Mouse (Mus musculus) heart, embryonic 11.5 days (tissue): ENCODE results near the gene Apol9a. TPM values are rescaled to one million over a fixed set of nuclear protein-coding genes. Genes with fewer than 3 reads are reported as not detected.

Experiments
- ATAC-seq: fragments of 200-750 bp; cut with Nextera tagmentation; replicated peaks from 2 replicates; pipeline ENCODE4 v1.8.0; 2017; ENCODE audit warnings: moderate library complexity; ENCODE audit not compliant: insufficient number of reproducible peaks, low FRiP score, low TSS enrichment
- H3K27ac ChIP-seq: fragments of 300-500 bp; sonication (generic); 2 replicates; pipeline ENCODE4 v1.5.1; 2014; ENCODE audit warnings: mild to moderate bottlenecking, low read depth, low read length
- H3K27me3 ChIP-seq: fragments of 300-500 bp; sonication (generic); 2 replicates; pipeline ENCODE4 v1.6.1; 2014; ENCODE audit warnings: mild to moderate bottlenecking, low read length, mixed read lengths; ENCODE audit not compliant: control insufficient read depth, insufficient read depth
- H3K36me3 ChIP-seq: fragments of 300-500 bp; sonication (generic); 2 replicates; pipeline ENCODE4 v1.6.1; 2014; ENCODE audit warnings: mild to moderate bottlenecking, low read length, moderate library complexity, mixed read lengths; ENCODE audit not compliant: control insufficient read depth, insufficient read depth
- H3K4me1 ChIP-seq: fragments of 300-500 bp; sonication (generic); 2 replicates; pipeline ENCODE4 v1.6.1; 2014; ENCODE audit warnings: low read length; ENCODE audit not compliant: control insufficient read depth, insufficient read depth
- H3K4me2 ChIP-seq: fragments of 300-500 bp; sonication (generic); 2 replicates; pipeline ENCODE4 v1.6.1; 2014; ENCODE audit warnings: mild to moderate bottlenecking, moderate library complexity
- H3K4me3 ChIP-seq: fragments of 300-500 bp; sonication (generic); 2 replicates; pipeline ENCODE4 v1.5.1; 2014; ENCODE audit warnings: low read depth, low read length
- H3K9ac ChIP-seq: fragments of 300-500 bp; sonication (generic); 2 replicates; pipeline ENCODE4 v1.6.1; 2014; ENCODE audit warnings: mild to moderate bottlenecking, low read depth, low read length, moderate library complexity
- H3K9me3 ChIP-seq: fragments of 300-500 bp; sonication (generic); replicated peaks from 2 replicates; pipeline ENCODE4 v1.6.1; 2016; ENCODE audit warnings: low read length; ENCODE audit not compliant: control insufficient read depth
- WGBS: fragments of 180-500 bp; shearing (Covaris S2); extraction: QIAGEN DNeasy Blood & Tissue Kit; methylation state at CpG from one replicate; pipeline ENCODE4 v1.1.7; 2014; ENCODE audit not compliant: insufficient replicate concordance; 5-methylcytosine and 5-hydroxymethylcytosine counted together
- polyA plus RNA-seq: library from polyadenylated mRNA; unstranded; fragments of >200 nt; fragmentation: Nextera tagmentation; extraction: Ambion mirVana; gene quantifications from 2 replicates; pipeline ENCODE4 v1.2.1, GENCODE M21; 2014

Gene Apol9a
- polyA plus RNA-seq, 1 experiment from 2014 or later = 0.52 TPM

DNA sequence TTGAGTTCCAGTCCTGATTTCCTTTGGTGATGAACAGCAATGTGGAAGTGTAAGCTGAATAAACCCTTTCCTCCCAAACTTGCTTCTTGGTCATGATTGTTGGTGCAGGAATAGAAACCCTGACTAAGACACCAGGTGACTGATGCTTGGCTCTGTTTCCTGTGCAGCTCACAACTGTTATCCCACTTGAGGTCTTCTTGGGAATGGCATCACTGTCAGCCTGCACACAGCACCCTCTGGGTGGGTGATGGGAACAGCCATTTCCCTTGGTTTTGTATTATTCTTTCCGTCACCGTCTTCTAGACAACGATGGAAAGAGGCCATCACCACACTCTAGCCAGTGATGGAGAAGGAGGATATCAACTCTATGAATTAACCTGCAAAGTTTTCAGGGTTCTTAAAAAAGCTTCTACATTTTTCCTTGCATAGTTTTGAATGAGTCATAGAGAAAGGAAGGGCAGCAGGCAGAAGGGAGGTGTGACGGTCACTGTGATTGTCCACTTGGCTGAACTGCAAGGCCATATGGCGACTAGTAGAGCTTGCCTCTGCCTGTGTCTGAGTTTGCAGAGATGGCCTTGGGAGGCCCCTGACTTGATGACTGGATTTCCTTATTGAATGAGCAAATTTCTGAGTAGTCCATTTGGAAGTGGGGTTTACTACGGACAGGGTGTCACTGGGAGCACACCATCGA is 26.4 kb downstream of the Apol9a start:
- Histone ChIP-seq H3K9ac (no peak overlapping the region), H3K9me3 (no peaks in the 10 kb centered on the region), H3K36me3 (no peaks in the 10 kb centered on the region), H3K27me3 (peaks cover 3% of the 10 kb centered on the region; the same call in 1 of the 2 replicates), H3K4me2 (no peak overlapping the region), H3K27ac (no peak overlapping the region), H3K4me3 (no peak overlapping the region), H3K4me1 (no peaks in the 10 kb centered on the region)
- ATAC-seq = no peak
- 76% methylated on average over 7 of the region's 7 CpGs for WGBS

DNA sequence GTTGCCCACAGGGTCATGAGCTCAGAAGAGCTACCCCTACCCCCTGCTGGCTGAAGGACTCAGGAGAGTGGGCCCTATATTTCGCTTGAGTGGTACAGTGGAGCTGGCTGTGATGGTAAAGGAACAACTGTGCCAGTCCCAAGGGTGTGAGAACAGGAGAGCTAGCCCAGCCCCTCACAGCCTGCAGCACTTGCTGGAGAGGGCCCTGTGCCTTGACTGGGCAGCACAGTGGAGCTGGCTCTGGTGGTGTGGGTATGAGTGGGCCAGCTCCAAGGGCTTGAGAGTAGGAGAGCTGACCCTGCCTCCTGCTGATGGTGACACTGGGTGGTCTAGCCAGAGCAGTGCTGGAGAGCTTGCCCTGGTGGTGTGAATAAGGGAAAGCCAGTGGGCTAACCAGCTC is 28.1 kb downstream of the Apol9a start:
- no peak overlapping the region for H3K27ac ChIP-seq
- H3K4me3 ChIP-seq = no peak overlapping the region
- no peaks in the 10 kb centered on the region for H3K4me1 ChIP-seq
- H3K9ac ChIP-seq = no peak overlapping the region
- 60% methylated on average over 1 of the region's 1 CpGs for WGBS
- H3K9me3 ChIP-seq = no peaks in the 10 kb centered on the region
- H3K36me3 ChIP-seq = no peaks in the 10 kb centered on the region
- no peak for ATAC-seq
- no peak overlapping the region for H3K4me2 ChIP-seq
- peaks cover 3% of the 10 kb centered on the region; the same call in 1 of the 2 replicates for H3K27me3 ChIP-seq

DNA sequence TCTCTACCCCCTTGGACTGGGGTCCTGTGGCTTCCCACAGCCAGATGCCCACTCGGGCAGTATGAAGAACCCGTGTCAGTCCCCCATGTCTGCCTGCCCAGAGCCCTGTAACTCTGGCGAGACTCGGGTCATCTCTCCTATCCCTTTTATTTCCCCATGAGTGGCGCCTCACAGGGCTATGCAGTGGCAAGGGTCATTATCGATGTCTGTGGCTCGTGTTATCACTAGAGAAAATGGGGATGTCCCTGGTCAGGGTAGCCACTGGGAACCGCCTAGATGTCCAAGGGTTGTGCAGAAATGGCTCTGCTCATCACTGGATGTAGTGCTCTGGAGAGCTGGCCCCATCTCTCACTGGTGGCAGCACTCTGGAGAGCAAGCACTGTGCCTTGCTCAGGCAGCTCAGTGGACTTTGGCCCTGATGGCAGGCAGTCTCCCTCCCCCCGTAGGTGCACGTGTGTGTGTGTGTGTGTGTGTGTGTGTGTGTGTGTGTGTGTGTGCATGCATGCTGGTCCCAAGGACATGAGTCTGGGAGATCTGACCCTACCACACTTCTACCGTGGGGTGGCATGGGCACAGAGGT is 28.6 kb downstream of the Apol9a start:
- H3K27me3 ChIP-seq = no peaks in the 10 kb centered on the region; the same call in 1 of the 2 replicates
- no peak for ATAC-seq
- no peaks in the 10 kb centered on the region for H3K9me3 ChIP-seq
- no peaks in the 10 kb centered on the region for H3K36me3 ChIP-seq
- no peak overlapping the region for H3K9ac ChIP-seq
- H3K4me3 ChIP-seq = no peak overlapping the region
- H3K4me1 ChIP-seq = no peaks in the 10 kb centered on the region
- H3K27ac ChIP-seq = no peak overlapping the region
- 75% methylated on average over 11 of the region's 11 CpGs for WGBS
- H3K4me2 ChIP-seq = no peak overlapping the region

DNA sequence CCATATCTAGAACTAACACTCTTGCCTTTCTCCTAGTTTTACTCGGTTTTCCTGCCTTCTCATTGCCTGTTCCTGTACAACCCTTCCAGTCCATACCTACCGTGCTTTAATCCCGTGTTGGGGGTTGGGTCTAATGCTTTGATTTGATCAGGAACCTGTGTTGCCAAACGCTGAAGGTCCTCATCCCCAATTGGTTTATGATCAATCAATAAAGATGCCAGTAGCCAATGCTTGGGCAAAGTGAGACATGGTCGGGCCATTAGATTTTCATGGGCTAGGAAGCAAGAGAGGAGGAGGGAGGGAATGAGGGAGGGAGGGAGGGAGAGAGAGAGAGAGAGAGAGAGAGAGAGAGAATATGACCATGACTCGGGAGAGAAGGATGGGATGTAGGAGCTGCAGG is 29.5 kb downstream of the Apol9a start:
- Histone ChIP-seq H3K4me2 (no peak overlapping the region), H3K36me3 (no peaks in the 10 kb centered on the region), H3K27me3 (no peaks in the 10 kb centered on the region; the same call in 1 of the 2 replicates), H3K27ac (no peak overlapping the region), H3K9ac (no peak overlapping the region), H3K4me1 (no peaks in the 10 kb centered on the region), H3K4me3 (no peak overlapping the region), H3K9me3 (no peaks in the 10 kb centered on the region)
- 78% methylated on average over 6 of the region's 6 CpGs for WGBS
- no peak for ATAC-seq

DNA sequence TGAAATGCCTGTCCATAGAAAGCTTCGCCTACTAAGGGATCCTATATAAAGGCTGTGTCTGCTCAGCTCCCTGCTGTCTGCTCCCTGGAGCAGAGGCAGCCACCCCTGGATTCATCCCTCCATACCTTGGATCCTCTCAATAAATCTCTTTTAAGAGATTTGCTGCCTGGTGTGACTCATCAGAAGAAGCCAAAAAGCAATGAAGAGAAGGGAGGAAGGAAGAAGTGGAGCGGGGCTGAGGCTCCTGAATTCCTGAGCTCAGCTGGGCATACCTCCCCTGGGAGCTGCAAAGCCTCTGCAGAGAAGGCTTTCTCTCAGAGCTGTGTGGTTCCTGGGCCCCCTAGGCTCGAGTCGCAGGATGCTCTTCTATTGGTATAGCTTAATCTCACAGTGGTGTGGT is 31.0 kb downstream of the Apol9a start:
- Histone ChIP-seq H3K9me3 (no peaks in the 10 kb centered on the region), H3K27ac (no peak overlapping the region), H3K36me3 (no peaks in the 10 kb centered on the region), H3K9ac (no peak overlapping the region), H3K27me3 (no peaks in the 10 kb centered on the region; the same call in 1 of the 2 replicates), H3K4me3 (no peak overlapping the region), H3K4me1 (no peaks in the 10 kb centered on the region), H3K4me2 (no peak overlapping the region)
- 28% methylated on average over 4 of the region's 4 CpGs for WGBS
- no peak for ATAC-seq

DNA sequence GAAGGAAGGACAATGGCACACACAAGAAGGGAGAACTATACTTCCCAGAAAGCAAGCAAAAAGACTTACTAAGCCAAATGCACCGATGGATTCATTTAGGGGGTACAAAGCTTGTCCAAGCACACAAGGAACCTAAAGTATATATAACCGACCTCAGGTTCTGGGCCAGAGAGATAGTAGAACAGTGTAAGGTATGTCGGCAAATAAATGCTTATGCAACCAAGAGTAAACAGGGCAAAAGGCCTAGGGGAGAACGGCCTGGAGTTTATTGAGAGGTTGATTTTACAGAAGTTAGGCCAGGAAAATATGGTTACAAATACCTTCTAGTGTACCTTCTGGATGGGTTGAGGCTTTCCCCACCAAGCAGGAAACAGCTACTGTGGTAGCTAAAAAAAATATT is 33.5 kb downstream of the Apol9a start:
- H3K4me3 ChIP-seq = no peak overlapping the region
- WGBS = 87% methylated on average over 4 of the region's 4 CpGs
- no peaks in the 10 kb centered on the region for H3K9me3 ChIP-seq
- H3K9ac ChIP-seq = no peak overlapping the region
- no peak overlapping the region for H3K4me2 ChIP-seq
- no peaks in the 10 kb centered on the region for H3K36me3 ChIP-seq
- H3K27ac ChIP-seq = no peak overlapping the region
- no peak for ATAC-seq
- no peaks in the 10 kb centered on the region; the same call in 1 of the 2 replicates for H3K27me3 ChIP-seq
- H3K4me1 ChIP-seq = no peaks in the 10 kb centered on the region

DNA sequence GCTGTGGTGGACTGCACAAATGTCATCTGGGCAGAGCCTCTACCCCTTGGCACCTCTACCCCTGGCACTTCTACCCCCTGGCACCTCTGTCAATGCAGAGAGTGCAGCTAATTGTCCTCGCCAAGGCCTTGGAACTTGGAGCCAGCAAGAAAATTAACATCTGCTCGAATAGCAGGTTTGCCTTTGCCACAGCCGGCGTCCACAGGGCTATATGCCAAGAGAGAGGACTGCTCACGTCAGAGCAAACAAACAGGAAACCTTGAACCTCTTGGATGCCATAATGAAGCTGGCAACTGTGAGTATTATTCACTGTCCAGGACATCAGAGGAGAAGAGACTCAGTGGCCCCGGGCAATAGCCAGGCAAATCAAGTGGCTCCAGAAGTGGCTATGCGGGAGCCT is 34.0 kb downstream of the Apol9a start:
- Histone ChIP-seq H3K27me3 (no peaks in the 10 kb centered on the region; the same call in 1 of the 2 replicates), H3K9me3 (no peaks in the 10 kb centered on the region), H3K4me1 (no peaks in the 10 kb centered on the region), H3K36me3 (no peaks in the 10 kb centered on the region), H3K27ac (no peak overlapping the region), H3K4me2 (no peak overlapping the region), H3K4me3 (no peak overlapping the region), H3K9ac (no peak overlapping the region)
- no peak for ATAC-seq
- 74% methylated on average over 7 of the region's 7 CpGs for WGBS

DNA sequence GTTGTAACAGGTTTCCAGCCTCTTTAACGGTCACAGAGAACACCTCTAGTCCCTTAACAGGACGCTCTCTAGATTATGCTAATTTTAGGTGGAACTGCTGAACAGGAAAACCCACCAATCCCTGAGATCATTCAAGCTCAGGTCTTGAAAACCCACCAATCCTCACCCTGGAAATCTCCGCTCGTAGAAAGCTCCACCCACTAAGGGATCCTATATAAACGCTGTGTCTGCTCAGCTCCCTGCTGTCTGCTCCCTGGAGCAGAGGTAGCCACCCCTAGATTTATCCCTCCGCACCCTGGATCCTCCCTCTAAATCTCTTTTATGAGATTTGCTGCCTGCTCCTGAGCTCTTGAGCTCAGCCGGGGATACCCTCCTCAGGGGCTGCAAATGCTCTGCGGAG is 40.3 kb downstream of the Apol9a start:
- H3K9ac ChIP-seq = no peak overlapping the region
- H3K36me3 ChIP-seq = no peaks in the 10 kb centered on the region
- no peak overlapping the region for H3K4me2 ChIP-seq
- H3K27me3 ChIP-seq = no peaks in the 10 kb centered on the region; the same call in 1 of the 2 replicates
- WGBS = 81% methylated on average over 8 of the region's 8 CpGs
- no peaks in the 10 kb centered on the region for H3K9me3 ChIP-seq
- ATAC-seq = no peak
- peaks cover 11% of the 10 kb centered on the region; the same call in 1 of the 2 replicates for H3K4me1 ChIP-seq
- no peak overlapping the region for H3K27ac ChIP-seq
- H3K4me3 ChIP-seq = no peak overlapping the region

DNA sequence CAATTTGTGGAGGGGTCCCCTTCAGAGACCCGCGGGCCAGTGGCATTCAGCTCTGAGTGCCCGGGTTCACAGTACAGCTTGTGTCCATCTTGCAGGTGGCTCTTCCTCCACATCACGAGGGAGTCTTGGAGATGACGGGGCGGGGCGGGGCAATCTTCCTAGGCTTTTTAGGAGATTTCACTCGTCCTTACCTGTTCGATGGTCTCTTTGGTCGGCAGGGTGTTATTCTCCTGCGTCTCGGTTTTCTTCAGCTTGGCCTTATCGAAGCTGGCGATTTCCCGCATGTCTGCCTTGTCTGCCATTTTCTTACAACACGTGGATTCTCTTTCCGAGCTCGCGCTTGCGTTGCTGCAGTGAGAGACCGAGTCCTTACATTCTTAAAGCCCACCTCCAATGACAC is 41.0 kb downstream of the Apol9a start:
- WGBS = 90% methylated on average over 21 of the region's 21 CpGs
- Histone ChIP-seq H3K4me2 (no peak overlapping the region), H3K27ac (no peak overlapping the region), H3K4me3 (no peak overlapping the region), H3K4me1 (peaks cover 11% of the 10 kb centered on the region; the same call in 1 of the 2 replicates), H3K9me3 (no peaks in the 10 kb centered on the region), H3K27me3 (no peaks in the 10 kb centered on the region; the same call in 1 of the 2 replicates), H3K9ac (no peak overlapping the region), H3K36me3 (no peaks in the 10 kb centered on the region)
- ATAC-seq = no peak
